Mouse (Mus musculus) hindbrain, embryonic 15.5 days (tissue): Measurements from ENCODE around the gene Rimkla. TPM values are rescaled to one million over a fixed set of nuclear protein-coding genes. Genes with fewer than 3 reads are reported as not detected.
A peak's percentile ranks its signal among the peaks of the same experiment; 100 is the strongest.
"Not testable (repeated sequence)": the region's sequence is repeated elsewhere in the genome, so short reads cannot be mapped to it uniquely, and the experiment has no call there.

Experiments
- ATAC-seq: fragments of 200-750 bp; cut with Nextera tagmentation; 2 replicates; pipeline ENCODE4 v1.8.0; 2017; ENCODE audit warnings: low read depth, moderate number of reproducible peaks, moderate TSS enrichment; ENCODE audit not compliant: low FRiP score
- H3K27ac ChIP-seq: fragments of 300-500 bp; sonication (generic); replicated peaks from 2 replicates; pipeline ENCODE4 v1.5.1; 2015; ENCODE audit warnings: mild to moderate bottlenecking, inconsistent platforms
- H3K27me3 ChIP-seq: fragments of 300-500 bp; sonication (generic); 2 replicates; pipeline ENCODE4 v1.6.1; 2015; ENCODE audit warnings: control low read depth, inconsistent platforms
- H3K36me3 ChIP-seq: fragments of 300-500 bp; sonication (generic); 2 replicates; pipeline ENCODE4 v1.6.1; 2015; ENCODE audit warnings: control low read depth, inconsistent platforms
- H3K4me1 ChIP-seq: fragments of 300-500 bp; sonication (generic); replicated peaks from 2 replicates; pipeline ENCODE4 v1.6.1; 2015; ENCODE audit warnings: control low read depth, inconsistent platforms
- H3K4me2 ChIP-seq: fragments of 300-500 bp; sonication (generic); 2 replicates; pipeline ENCODE4 v1.6.1; 2015; ENCODE audit warnings: moderate library complexity, mild to moderate bottlenecking, inconsistent platforms
- H3K4me3 ChIP-seq: fragments of 300-500 bp; sonication (generic); 2 replicates; pipeline ENCODE4 v1.5.1; 2015; ENCODE audit warnings: mild to moderate bottlenecking, inconsistent platforms
- H3K9ac ChIP-seq: fragments of 300-500 bp; sonication (generic); 2 replicates; pipeline ENCODE4 v1.6.1; 2015; ENCODE audit warnings: inconsistent platforms
- H3K9me3 ChIP-seq: fragments of 300-500 bp; sonication (generic); 2 replicates; pipeline ENCODE4 v1.6.1; 2016; ENCODE audit warnings: control low read depth, inconsistent platforms
- WGBS: fragments of 180-500 bp; shearing (Covaris S2); methylation state at CpG from one replicate; pipeline ENCODE4 v1.1.7; 2015; 5-methylcytosine and 5-hydroxymethylcytosine counted together
- polyA plus RNA-seq: library from polyadenylated mRNA; unstranded; fragments of >200 nt; fragmentation: Nextera tagmentation; extraction: Ambion mirVana; gene quantifications from 2 replicates; pipeline ENCODE4 v1.2.1, GENCODE M21; 2015

Rimkla gene
- 25.6 and 28.9 TPM in 2 replicates for polyA plus RNA-seq

- peak within 1 kb of the TSS; percentile 71 for H3K9ac ChIP-seq
- no peaks in the 10 kb centered on the region for H3K27me3 ChIP-seq
- WGBS, result under 1% methylated on average over 63 of the region's 77 CpGs
- peak within 1 kb of the TSS; percentile 85 for H3K4me2 ChIP-seq
- peak within 1 kb of the TSS; percentile 81 for H3K27ac ChIP-seq
- H3K36me3 ChIP-seq, result no peaks in the 10 kb centered on the region
- H3K4me1 ChIP-seq, result peaks cover 26% of the 10 kb centered on the region
- peak; percentile 91 for ATAC-seq
- no peaks in the 10 kb centered on the region for H3K9me3 ChIP-seq
- peak within 1 kb of the TSS; percentile 72 for H3K4me3 ChIP-seq
Measured at GRCm38 (mm10) chr4:119492291-119492932, at the start of gene Rimkla. Gene Rimkla (minus strand): TSS chr4:119492628.

- no peak for ATAC-seq
- H3K9me3 ChIP-seq, result no peaks in the 10 kb centered on the region
- peak overlapping the region; percentile 98 for H3K27ac ChIP-seq
- no peaks in the 10 kb centered on the region for H3K27me3 ChIP-seq
- H3K4me2 ChIP-seq, result peak overlapping the region; percentile 83
- H3K9ac ChIP-seq, result peak overlapping the region; percentile 93
- 5% methylated on average over 10 of the region's 10 CpGs for WGBS
- H3K36me3 ChIP-seq, result no peaks in the 10 kb centered on the region
- H3K4me1 ChIP-seq, result peaks cover 28% of the 10 kb centered on the region
- peak overlapping the region; percentile 98 for H3K4me3 ChIP-seq
Measured at GRCm38 (mm10) chr4:119540533-119540890, 48.1 kb upstream of the Rimkla start.

GRCm38 (mm10) chr4:119539836-119540532 lies 47.6 kb upstream of the Rimkla start:
- peak overlapping the region; percentile 98 for H3K4me3 ChIP-seq
- peak overlapping the region; percentile 83 for H3K4me2 ChIP-seq
- no peaks in the 10 kb centered on the region for H3K27me3 ChIP-seq
- ATAC-seq, result peak; percentile 84
- 0% methylated on average over 56 of the region's 76 CpGs for WGBS
- peak overlapping the region; percentile 98 for H3K27ac ChIP-seq
- H3K9me3 ChIP-seq, result no peaks in the 10 kb centered on the region
- H3K36me3 ChIP-seq, result no peaks in the 10 kb centered on the region
- H3K4me1 ChIP-seq, result peaks cover 28% of the 10 kb centered on the region
- H3K9ac ChIP-seq, result peak overlapping the region; percentile 93

- WGBS, result under 1% methylated on average over 62 of the region's 85 CpGs
- H3K4me2 ChIP-seq, result peak within 1 kb of the TSS; percentile 83
- H3K4me1 ChIP-seq, result peaks cover 28% of the 10 kb centered on the region
- H3K9ac ChIP-seq, result peak within 1 kb of the TSS; percentile 93
- H3K27ac ChIP-seq, result peak within 1 kb of the TSS; percentile 98
- H3K4me3 ChIP-seq, result peak within 1 kb of the TSS; percentile 98
- no peaks in the 10 kb centered on the region for H3K27me3 ChIP-seq
- ATAC-seq, result peak; percentile 94
- H3K36me3 ChIP-seq, result no peaks in the 10 kb centered on the region
- H3K9me3 ChIP-seq, result no peaks in the 10 kb centered on the region
Measured at GRCm38 (mm10) chr4:119539031-119539824, 46.8 kb upstream of the Rimkla start, which contains the start of gene Frg2f1. Gene Frg2f1 (minus strand): TSS chr4:119539529.

- no peak overlapping the region for H3K27ac ChIP-seq
- H3K9me3 ChIP-seq, result no peaks in the 10 kb centered on the region
- H3K4me1 ChIP-seq, result peaks cover 28% of the 10 kb centered on the region
- no peak for ATAC-seq
- H3K4me2 ChIP-seq, result no peak overlapping the region
- no peak overlapping the region for H3K4me3 ChIP-seq
- H3K36me3 ChIP-seq, result no peaks in the 10 kb centered on the region
- H3K9ac ChIP-seq, result no peak overlapping the region
- 82% methylated on average over 4 of the region's 4 CpGs for WGBS
- no peaks in the 10 kb centered on the region for H3K27me3 ChIP-seq
Measured at GRCm38 (mm10) chr4:119537436-119537835, 45.0 kb upstream of the Rimkla start.

GRCm38 (mm10) chr4:119536615-119537014 lies 44.2 kb upstream of the Rimkla start, which contains the start of gene Foxj3:
Gene Foxj3 (plus strand): TSS chr4:119537004.
- H3K4me2 ChIP-seq, H3K27me3 ChIP-seq, ATAC-seq, H3K36me3 ChIP-seq, H3K27ac ChIP-seq, H3K9me3 ChIP-seq, H3K9ac ChIP-seq, H3K4me3 ChIP-seq: not testable (repeated sequence)
- 93% methylated on average over 4 of the region's 4 CpGs for WGBS
- H3K4me1 ChIP-seq, result peaks cover 24% of the 10 kb centered on the region

- H3K4me1 ChIP-seq, result peaks cover 12% of the 10 kb centered on the region
- no peak overlapping the region for H3K4me3 ChIP-seq
- no peaks in the 10 kb centered on the region for H3K9me3 ChIP-seq
- H3K4me2 ChIP-seq, result no peak overlapping the region
- WGBS, result 52% methylated on average over 4 of the region's 4 CpGs
- no peaks in the 10 kb centered on the region for H3K27me3 ChIP-seq
- H3K36me3 ChIP-seq, result no peaks in the 10 kb centered on the region
- H3K9ac ChIP-seq, result no peak overlapping the region
- H3K27ac ChIP-seq, result no peak overlapping the region
- ATAC-seq, result no peak
Measured at GRCm38 (mm10) chr4:119535103-119535502, 42.7 kb upstream of the Rimkla start.

GRCm38 (mm10) chr4:119531813-119532212 lies 39.4 kb upstream of the Rimkla start:
- no peak overlapping the region for H3K4me2 ChIP-seq
- no peaks in the 10 kb centered on the region for H3K36me3 ChIP-seq
- H3K9me3 ChIP-seq, result no peaks in the 10 kb centered on the region
- no peak overlapping the region for H3K9ac ChIP-seq
- no peaks in the 10 kb centered on the region for H3K27me3 ChIP-seq
- WGBS, result 61% methylated on average over 2 of the region's 2 CpGs
- H3K4me1 ChIP-seq, result no peaks in the 10 kb centered on the region
- no peak for ATAC-seq
- H3K27ac ChIP-seq, result no peak overlapping the region
- H3K4me3 ChIP-seq, result no peak overlapping the region

- Histone ChIP-seq H3K36me3 (no peaks in the 10 kb centered on the region), H3K4me1 (peaks cover 16% of the 10 kb centered on the region), H3K27ac (no peak overlapping the region), H3K4me2 (no peak overlapping the region), H3K27me3 (no peaks in the 10 kb centered on the region), H3K9me3 (no peaks in the 10 kb centered on the region), H3K4me3 (no peak overlapping the region), H3K9ac (no peak overlapping the region)
- no peak for ATAC-seq
Measured at GRCm38 (mm10) chr4:119526329-119526845, 34.0 kb upstream of the Rimkla start.

- Histone ChIP-seq H3K4me1 (peaks cover 16% of the 10 kb centered on the region), H3K4me3 (no peak overlapping the region), H3K9ac (no peak overlapping the region), H3K9me3 (no peaks in the 10 kb centered on the region), H3K4me2 (0 out of 2 replicates have a peak overlapping the region, but pooled peaks have one; percentile 3), H3K27ac (peak overlapping the region; percentile 79), H3K27me3 (no peaks in the 10 kb centered on the region), H3K36me3 (no peaks in the 10 kb centered on the region)
- ATAC-seq, result no peak
- WGBS, result 86% methylated on average over 2 of the region's 2 CpGs
Measured at GRCm38 (mm10) chr4:119524466-119524865, 32.0 kb upstream of the Rimkla start.

- peak; percentile 61; the same call in 1 of the 2 replicates for ATAC-seq
- peak overlapping the region; percentile 14; the same call in 1 of the 2 replicates for H3K4me2 ChIP-seq
- H3K27me3 ChIP-seq, result no peaks in the 10 kb centered on the region
- peak overlapping the region; percentile 79 for H3K27ac ChIP-seq
- no peaks in the 10 kb centered on the region for H3K9me3 ChIP-seq
- H3K36me3 ChIP-seq, result no peaks in the 10 kb centered on the region
- H3K9ac ChIP-seq, result no peak overlapping the region
- no peak overlapping the region for H3K4me3 ChIP-seq
- WGBS, result 72% methylated on average over 1 of the region's 1 CpGs
- peaks cover 16% of the 10 kb centered on the region for H3K4me1 ChIP-seq
Measured at GRCm38 (mm10) chr4:119524010-119524409, 31.6 kb upstream of the Rimkla start.
